Mouse (Mus musculus): Measurements from ENCODE around the gene Naaladl2. TPM values are rescaled to one million over a fixed set of nuclear protein-coding genes. Genes with fewer than 3 reads are reported as not detected.

Naaladl2 gene
- polyA plus RNA-seq, 1 experiment from 2014 or later = 3.9 TPM

DNA sequence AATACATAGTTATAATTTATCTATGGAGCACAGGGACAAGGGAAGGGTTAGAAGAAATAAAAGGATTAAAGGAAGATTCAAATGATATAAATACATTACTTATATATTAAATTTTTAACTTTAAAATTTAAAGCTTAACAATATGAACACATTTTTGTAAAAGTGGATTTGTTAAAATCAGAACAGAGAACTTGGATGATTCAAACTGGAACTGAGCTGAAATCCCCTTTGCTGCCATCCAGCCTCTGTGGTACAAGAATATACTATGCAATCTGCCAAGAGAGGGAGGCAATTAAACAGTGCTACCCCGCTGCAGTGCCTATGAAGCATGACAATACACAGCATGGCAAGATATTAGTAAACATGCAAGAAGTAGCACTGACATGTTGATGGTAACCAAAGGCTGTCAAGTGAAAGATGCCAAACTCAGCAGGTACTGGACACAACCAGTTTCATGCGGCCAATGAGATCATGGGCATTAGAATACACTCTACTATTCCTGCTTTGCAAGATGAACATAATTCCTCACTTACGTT is 238.6 kb downstream of the Naaladl2 start:
- Histone ChIP-seq H3K9ac (ENCODE audit: low read depth, low read length) (no peak overlapping the region), H3K4me1 (replicated peaks; ENCODE audit: insufficient read depth, low read length) (no peaks in the 10 kb centered on the region), H3K4me3 (replicated peaks; ENCODE audit: low read depth, low read length) (no peak overlapping the region), H3K36me3 (ENCODE audit: insufficient read depth, low read length) (no peaks in the 10 kb centered on the region), H3K9me3 (replicated peaks; ENCODE audit: low read length) (no peaks in the 10 kb centered on the region), H3K27me3 (ENCODE audit: insufficient read depth, low read length) (no peaks in the 10 kb centered on the region), H3K4me2 (ENCODE audit: low read length) (no peak overlapping the region), H3K27ac (no peak overlapping the region)
- WGBS = 89% methylated on average over 3 of the region's 3 CpGs
- TF ChIP-seq CTCF (IDR thresholded peaks at IDR 0.05; ENCODE audit: low read depth) = no peak
- DNase-seq (ENCODE audit: low spot score) (no peak), ATAC-seq (replicated peaks; ENCODE audit: low FRiP score, low read depth) (no peak)

DNA sequence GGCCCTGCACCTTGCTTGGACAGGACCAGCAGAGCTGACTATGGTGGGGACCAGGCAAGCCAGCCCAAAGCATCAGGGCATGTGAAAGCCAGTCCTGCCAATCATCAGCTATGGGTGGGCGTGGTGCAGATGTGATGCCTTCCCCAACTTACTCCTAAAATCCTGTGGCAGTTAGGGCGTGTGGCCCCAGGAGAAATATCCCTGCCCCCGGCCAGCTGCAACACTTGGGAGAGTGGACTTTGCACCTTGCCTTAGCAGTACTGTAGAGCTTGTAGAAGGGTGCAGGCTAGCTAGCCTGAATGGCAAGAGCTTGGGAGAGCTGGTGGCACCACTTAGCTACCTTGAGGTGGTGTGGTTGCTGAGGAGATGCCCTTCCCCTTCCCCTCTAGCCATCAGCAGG is 255.3 kb downstream of the Naaladl2 start:
- Histone ChIP-seq H3K36me3 (ENCODE audit: insufficient read depth, low read length) (no peaks in the 10 kb centered on the region), H3K4me1 (replicated peaks; ENCODE audit: insufficient read depth, low read length) (no peaks in the 10 kb centered on the region), H3K27ac (no peak overlapping the region), H3K4me3 (replicated peaks; ENCODE audit: low read depth, low read length) (no peak overlapping the region), H3K4me2 (ENCODE audit: low read length) (no peak overlapping the region), H3K27me3 (ENCODE audit: insufficient read depth, low read length) (no peaks in the 10 kb centered on the region), H3K9ac (ENCODE audit: low read depth, low read length) (no peak overlapping the region), H3K9me3 (replicated peaks; ENCODE audit: low read length) (no peaks in the 10 kb centered on the region)
- DNase-seq (ENCODE audit: low spot score) = no peak
- ATAC-seq (replicated peaks; ENCODE audit: low FRiP score, low read depth) = no peak
- WGBS = 84% methylated on average over 3 of the region's 3 CpGs
- TF ChIP-seq CTCF (IDR thresholded peaks at IDR 0.05; ENCODE audit: low read depth) = no peak

DNA sequence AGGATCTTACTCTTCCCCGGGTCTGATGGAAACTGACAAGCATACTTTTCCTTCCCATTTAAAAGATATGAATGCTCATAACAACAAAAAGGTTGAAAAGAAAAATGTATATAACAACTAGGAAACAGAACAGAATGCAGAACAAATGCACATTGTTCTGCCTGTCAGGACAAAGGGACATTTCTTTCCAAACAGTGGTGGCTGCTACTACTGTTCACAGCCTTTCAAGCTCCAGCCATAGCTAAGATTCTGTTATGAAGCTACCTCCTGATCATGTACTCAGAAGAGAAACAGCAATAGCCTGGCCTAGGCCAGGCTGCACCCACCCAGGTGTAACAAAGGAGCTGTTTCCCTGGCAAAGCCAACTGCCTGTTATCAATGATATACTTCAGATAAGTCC is 271.8 kb downstream of the Naaladl2 start:
- DNase-seq (ENCODE audit: low spot score) = no peak
- ATAC-seq (replicated peaks; ENCODE audit: low FRiP score, low read depth) = no peak
- Histone ChIP-seq H3K27ac (no peak overlapping the region), H3K9me3 (replicated peaks; ENCODE audit: low read length) (no peaks in the 10 kb centered on the region), H3K27me3 (ENCODE audit: insufficient read depth, low read length) (no peaks in the 10 kb centered on the region), H3K4me2 (ENCODE audit: low read length) (no peak overlapping the region), H3K4me3 (replicated peaks; ENCODE audit: low read depth, low read length) (no peak overlapping the region), H3K36me3 (ENCODE audit: insufficient read depth, low read length) (no peaks in the 10 kb centered on the region), H3K4me1 (replicated peaks; ENCODE audit: insufficient read depth, low read length) (no peaks in the 10 kb centered on the region), H3K9ac (ENCODE audit: low read depth, low read length) (no peak overlapping the region)
- no peak for TF ChIP-seq CTCF (IDR thresholded peaks at IDR 0.05; ENCODE audit: low read depth)
- WGBS = 80% methylated on average over 1 of the region's 1 CpGs

DNA sequence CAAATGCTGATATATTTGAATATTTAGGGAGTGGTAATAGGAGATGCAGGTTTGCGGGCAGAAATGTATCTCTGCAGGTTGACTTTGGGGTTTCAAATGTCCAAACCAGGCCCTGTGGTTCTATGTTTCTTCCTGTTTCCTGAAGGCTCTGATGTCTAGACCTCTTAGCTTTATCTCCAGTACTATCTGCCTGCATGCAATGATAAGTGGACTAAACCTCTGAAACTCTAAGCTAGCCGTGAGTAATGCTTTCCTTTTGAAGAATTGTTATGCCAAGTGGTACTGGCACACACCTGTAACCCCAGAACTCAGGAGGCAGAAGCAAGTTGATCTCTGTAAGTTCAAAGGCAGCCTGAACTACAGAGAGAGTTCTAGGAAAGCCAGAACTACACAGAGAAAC is 291.1 kb downstream of the Naaladl2 start:
- DNase-seq (ENCODE audit: low spot score) = no peak
- Histone ChIP-seq H3K4me3 (replicated peaks; ENCODE audit: low read depth, low read length) (no peak overlapping the region), H3K9me3 (replicated peaks; ENCODE audit: low read length) (no peaks in the 10 kb centered on the region), H3K4me1 (replicated peaks; ENCODE audit: insufficient read depth, low read length) (no peaks in the 10 kb centered on the region), H3K9ac (ENCODE audit: low read depth, low read length) (no peak overlapping the region), H3K27me3 (ENCODE audit: insufficient read depth, low read length) (no peaks in the 10 kb centered on the region), H3K27ac (no peak overlapping the region), H3K36me3 (ENCODE audit: insufficient read depth, low read length) (no peaks in the 10 kb centered on the region), H3K4me2 (ENCODE audit: low read length) (no peak overlapping the region)
- ATAC-seq (replicated peaks; ENCODE audit: low FRiP score, low read depth) = no peak
- WGBS = 68% methylated on average over 2 of the region's 2 CpGs
- TF ChIP-seq CTCF (IDR thresholded peaks at IDR 0.05; ENCODE audit: low read depth) = no peak

GRCm38 (mm10) chr3:24796739-24797138 is 347.3 kb downstream of the Naaladl2 start:
- Histone ChIP-seq H3K9me3 (replicated peaks; ENCODE audit: low read length) (no peaks in the 10 kb centered on the region), H3K4me1 (replicated peaks; ENCODE audit: insufficient read depth, low read length) (no peaks in the 10 kb centered on the region), H3K4me2 (ENCODE audit: low read length) (no peak overlapping the region), H3K36me3 (ENCODE audit: insufficient read depth, low read length) (no peaks in the 10 kb centered on the region), H3K9ac (ENCODE audit: low read depth, low read length) (no peak overlapping the region), H3K27ac (no peak overlapping the region), H3K4me3 (replicated peaks; ENCODE audit: low read depth, low read length) (no peak overlapping the region), H3K27me3 (ENCODE audit: insufficient read depth, low read length) (no peaks in the 10 kb centered on the region)
- no peak for TF ChIP-seq CTCF (IDR thresholded peaks at IDR 0.05; ENCODE audit: low read depth)
- DNase-seq (ENCODE audit: low spot score) (no peak), ATAC-seq (replicated peaks; ENCODE audit: low FRiP score, low read depth) (no peak)
- WGBS = 72% methylated on average over 2 of the region's 2 CpGs

GRCm38 (mm10) chr3:24787451-24788148 is 356.5 kb downstream of the Naaladl2 start:
- no peaks in the 10 kb centered on the region for H3K27me3 ChIP-seq (ENCODE audit: insufficient read depth, low read length)
- no peak overlapping the region for H3K4me2 ChIP-seq (ENCODE audit: low read length)
- 84% methylated on average over 1 of the region's 1 CpGs for WGBS
- DNase-seq (ENCODE audit: low spot score) = no peak
- no peak for TF ChIP-seq CTCF (IDR thresholded peaks at IDR 0.05; ENCODE audit: low read depth)
- H3K4me3 ChIP-seq (replicated peaks; ENCODE audit: low read depth, low read length) = no peak overlapping the region
- H3K27ac ChIP-seq = no peak overlapping the region
- no peak overlapping the region for H3K9ac ChIP-seq (ENCODE audit: low read depth, low read length)
- H3K4me1 ChIP-seq (replicated peaks; ENCODE audit: insufficient read depth, low read length) = no peaks in the 10 kb centered on the region
- H3K9me3 ChIP-seq (replicated peaks; ENCODE audit: low read length) = no peaks in the 10 kb centered on the region
- no peaks in the 10 kb centered on the region for H3K36me3 ChIP-seq (ENCODE audit: insufficient read depth, low read length)
- ATAC-seq (replicated peaks; ENCODE audit: low FRiP score, low read depth) = no peak

Measured in kidney, postnatal 0 days (tissue).